24 mouse cellular contexts compared by ENCODE assay signal in the genomic region with DNA sequence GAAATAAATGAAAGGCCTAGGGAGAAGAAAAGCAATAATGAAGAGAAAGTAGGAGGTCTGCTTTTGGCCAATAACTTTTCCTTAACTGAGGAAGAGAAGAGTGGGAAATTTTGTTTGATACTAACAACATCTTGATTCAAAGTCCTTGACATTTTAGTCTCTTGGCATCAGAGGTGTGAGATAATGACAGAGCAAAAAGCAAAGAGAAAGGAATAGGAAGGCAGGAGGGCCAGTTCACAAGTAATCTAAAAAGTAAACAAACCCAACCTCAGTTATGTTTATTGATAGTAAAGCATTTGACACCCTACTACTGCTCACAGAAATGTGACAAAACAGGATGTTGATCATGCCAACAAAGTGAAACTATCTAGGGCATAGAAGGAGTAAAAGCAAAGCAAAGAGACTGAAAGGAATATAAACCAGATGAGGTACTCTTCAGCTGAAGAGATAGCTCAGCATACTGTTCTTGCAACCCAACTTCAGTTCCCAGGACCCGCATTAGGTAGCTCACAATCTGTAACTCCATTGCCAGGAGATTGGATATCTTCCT. TPM values are rescaled to one million over a fixed set of nuclear protein-coding genes. Genes with fewer than 3 reads are reported as not detected.
A peak's percentile ranks its signal among the peaks of the same experiment; 100 is the strongest.
DNase-seq lines count a peak whose midpoint lies in the region; ATAC-seq and TF ChIP-seq lines count a peak whose summit lies in the region.
"Had no signal": no experiment of that assay in that cellular context is flagged by ENCODE, and none has a peak within 500 bp of the region (broad histone marks: within the 10 kb centered on the region; RNA-seq: fewer than 3 reads in every experiment).

No protein-coding gene starts in this region.

- peak overlapping the region; percentile 38; the same call in 1 of the 2 replicates for H3K27ac ChIP-seq in spleen, adult 2 months (ENCODE audit: insufficient read depth, low read length)
- H3K27ac ChIP-seq: forebrain, embryonic 12.5 days; hindbrain, embryonic 12.5 days; layer of hippocampus, adult 2 months; limb, embryonic 12.5 days; liver, embryonic 12.5 days had no signal

- no peak for TF ChIP-seq POLR2A in spleen, adult 2 months (IDR thresholded peaks at IDR 0.05; ENCODE audit: low read depth, low read length)

- peak; percentile 50 for DNase-seq in adrenal gland, adult 2 months
- no peak for DNase-seq in adrenal gland, postnatal 14 days
- no peak for DNase-seq in spleen, adult 2 months (ENCODE audit: low read depth in 1 of 2, low spot score in 2 of 2)
- DNase-seq in spleen, adult 12 weeks (ENCODE audit: low spot score): no peak
- peak; percentile 8 to 42 for DNase-seq in natural killer cell, adult 2 months (ENCODE audit: low spot score in 2 of 2)
- no peak for DNase-seq in cerebellum, postnatal 36 days
- DNase-seq in retina, postnatal 1 day: no peak
- DNase-seq: adrenal gland, postnatal 10 days; cerebellum, adult 8-10 months; gastrocnemius, postnatal 25 days; heart, adult 18-20 months; kidney, adult 8-10 months; kidney, postnatal 25 days; lung, adult 2 months; right cerebral cortex, postnatal 14 days; spleen, adult 18-20 months; thymus, postnatal 25 days had no signal

- no peaks in the 10 kb centered on the region for H3K36me3 ChIP-seq in spleen, adult 2 months (ENCODE audit: control insufficient read depth, insufficient read depth, low read length)
- H3K36me3 ChIP-seq: forebrain, embryonic 12.5 days; hindbrain, embryonic 12.5 days; limb, embryonic 12.5 days; liver, embryonic 12.5 days had no signal

- no peaks in the 10 kb centered on the region; the same call in 1 of the 2 replicates for H3K4me1 ChIP-seq in spleen, adult 2 months (ENCODE audit: control insufficient read depth, insufficient read depth, insufficient read length)
- H3K4me1 ChIP-seq: forebrain, embryonic 12.5 days; hindbrain, embryonic 12.5 days; limb, embryonic 12.5 days had no signal

- TF ChIP-seq CTCF in spleen, adult 2 months (IDR thresholded peaks at IDR 0.05; ENCODE audit: extremely low read depth, insufficient read depth, insufficient read length, insufficient replicate concordance): no peak

- no peak overlapping the region for H3K4me3 ChIP-seq in spleen, adult 2 months (ENCODE audit: extremely low read depth, insufficient read depth, insufficient read length)
- H3K4me3 ChIP-seq: forebrain, embryonic 12.5 days; hindbrain, embryonic 12.5 days; layer of hippocampus, adult 2 months; limb, embryonic 12.5 days; liver, embryonic 12.5 days had no signal

- WGBS in spleen, adult 2 months: 85% methylated on average over 1 of the region's 1 CpGs

- no peaks in the 10 kb centered on the region for H3K27me3 ChIP-seq in spleen, adult 2 months (ENCODE audit: control insufficient read depth, insufficient read depth, low read length)
- H3K27me3 ChIP-seq: forebrain, embryonic 12.5 days; hindbrain, embryonic 12.5 days; limb, embryonic 12.5 days; liver, embryonic 12.5 days; Patski had no signal

- peak; percentile 92 for ATAC-seq in inflammation-experienced regulatory T-cells, adult 6 months
- ATAC-seq: liver, embryonic 12.5 days; Patski had no signal

RNA-seq across cellular contexts. Expression of gene Zfp654, which starts 15.4 kb away (rescaled TPM):
- 10 to 100 TPM; 19.0 to 19.1 TPM for total RNA-seq in adrenal gland, adult 2 months (2021)
- polyA plus RNA-seq in adrenal gland, adult 2 months (2012; rRNA removed): 0.48 and 0.65 TPM in 2 replicates
- total RNA-seq in adrenal gland, postnatal 14 days (2021): 19.3 and 20.3 TPM in 2 replicates
- 0.67 and 0.69 TPM in 2 replicates for polyA plus RNA-seq in spleen, adult 2 months (2012; rRNA removed)
- 10 to 100 TPM in 1 of 3 experiments, 1 to 10 TPM in 2; 9.0 to 10.3 (median 9.5) TPM for polyA plus RNA-seq in inflammation-experienced regulatory T-cells, adult 6 months (2017; shearing (Covaris generic))

RNA-seq across cellular contexts. Expression of gene Cggbp1, which starts 15.7 kb away (rescaled TPM):
- 100 to 1,000 TPM; 122 to 174 TPM for total RNA-seq in adrenal gland, adult 2 months (2021)
- polyA plus RNA-seq in adrenal gland, adult 2 months (2012; rRNA removed): 4.8 and 6.4 TPM in 2 replicates
- 126 and 131 TPM in 2 replicates for total RNA-seq in adrenal gland, postnatal 14 days (2021)
- polyA plus RNA-seq in spleen, adult 2 months (2012; rRNA removed): 6.9 and 7.3 TPM in 2 replicates
- 10 to 100 TPM; 33.5 to 79.9 (median 39.7) TPM for polyA plus RNA-seq in inflammation-experienced regulatory T-cells, adult 6 months (2017; shearing (Covaris generic))

Comparison
In these comparisons a context has a peak if more than half of its experiments do, and no peak if none do; other contexts are left out.
1. DNase-seq: peak in adrenal gland, adult 2 months (single experiment) and natural killer cell, adult 2 months (2 of 2); none in adrenal gland, postnatal 14 days (single experiment), spleen, adult 2 months (0 of 2), spleen, adult 12 weeks (single experiment), cerebellum, postnatal 36 days (0 of 2) and retina, postnatal 1 day (single experiment).